Mouse (Mus musculus) hindbrain, embryonic 12.5 days (tissue): ENCODE results near the gene Ablim2. TPM values are rescaled to one million over a fixed set of nuclear protein-coding genes. Genes with fewer than 3 reads are reported as not detected.

Experiments
- ATAC-seq: fragments of 200-750 bp; cut with Nextera tagmentation; 2 replicates; pipeline ENCODE4 v1.8.0; 2017; ENCODE audit warnings: moderate TSS enrichment; ENCODE audit not compliant: low FRiP score
- H3K27ac ChIP-seq: fragments of 300-500 bp; sonication (generic); 2 replicates; pipeline ENCODE4 v1.5.1; 2016; ENCODE audit warnings: mild to moderate bottlenecking
- H3K27me3 ChIP-seq: fragments of 300-500 bp; sonication (generic); 2 replicates; pipeline ENCODE4 v1.6.1; 2016; ENCODE audit warnings: mild to moderate bottlenecking
- H3K36me3 ChIP-seq: fragments of 300-500 bp; sonication (generic); 2 replicates; pipeline ENCODE4 v1.6.1; 2016; ENCODE audit warnings: mild to moderate bottlenecking
- H3K4me1 ChIP-seq: fragments of 300-500 bp; sonication (generic); 2 replicates; pipeline ENCODE4 v1.6.1; 2016
- H3K4me2 ChIP-seq: fragments of 300-500 bp; sonication (generic); replicated peaks from 2 replicates; pipeline ENCODE4 v1.6.1; 2016; ENCODE audit warnings: mild to moderate bottlenecking
- H3K4me3 ChIP-seq: fragments of 300-500 bp; sonication (generic); 2 replicates; pipeline ENCODE4 v1.5.1; 2016; ENCODE audit warnings: mild to moderate bottlenecking
- H3K9ac ChIP-seq: fragments of 300-500 bp; sonication (generic); 2 replicates; pipeline ENCODE4 v1.6.1; 2016; ENCODE audit warnings: mild to moderate bottlenecking, moderate library complexity
- H3K9me3 ChIP-seq: fragments of 300-500 bp; sonication (generic); replicated peaks from 2 replicates; pipeline ENCODE4 v1.6.1; 2016; ENCODE audit warnings: mild to moderate bottlenecking
- WGBS: fragments of 180-500 bp; shearing (Covaris S2); methylation state at CpG from one replicate; pipeline ENCODE4 v1.1.7; 2016; 5-methylcytosine and 5-hydroxymethylcytosine counted together
- polyA plus RNA-seq: library from polyadenylated mRNA; unstranded; fragments of >200 nt; fragmentation: Nextera tagmentation; extraction: Ambion mirVana; gene quantifications from 2 replicates; pipeline ENCODE4 v1.2.1, GENCODE M21; 2016

Gene Ablim2
- polyA plus RNA-seq, 1 experiment from 2014 or later: 3.9 TPM

DNA sequence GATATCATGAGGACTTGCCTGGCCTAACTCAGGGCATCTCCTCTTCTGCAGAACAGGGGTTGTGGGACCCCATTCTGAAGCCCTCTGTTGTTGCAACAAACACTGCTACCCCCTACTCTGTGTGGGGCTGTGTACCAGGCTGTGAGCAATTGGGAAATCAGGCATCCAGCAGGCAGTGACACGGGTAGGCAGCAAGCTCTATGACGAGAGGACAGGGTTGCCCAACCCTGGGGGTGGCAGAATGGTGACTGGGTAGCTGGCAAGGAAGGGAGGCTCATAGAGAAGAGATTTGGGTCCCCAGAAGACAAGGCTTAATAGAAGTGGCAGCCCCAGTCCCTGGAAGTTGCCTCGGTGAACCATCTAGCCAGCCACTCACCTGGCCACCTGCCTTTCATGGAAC is 31.8 kb upstream of the Ablim2 start:
- H3K4me2 ChIP-seq: no peak overlapping the region
- no peaks in the 10 kb centered on the region for H3K9me3 ChIP-seq
- H3K27me3 ChIP-seq: no peaks in the 10 kb centered on the region
- ATAC-seq: no peak
- WGBS: 85% methylated on average over 3 of the region's 3 CpGs
- H3K4me1 ChIP-seq: 0 out of 2 replicates have a peak, but pooled peaks cover 4% of the 10 kb centered on the region
- no peaks in the 10 kb centered on the region for H3K36me3 ChIP-seq
- no peak overlapping the region for H3K9ac ChIP-seq
- no peak overlapping the region for H3K4me3 ChIP-seq
- H3K27ac ChIP-seq: no peak overlapping the region

DNA sequence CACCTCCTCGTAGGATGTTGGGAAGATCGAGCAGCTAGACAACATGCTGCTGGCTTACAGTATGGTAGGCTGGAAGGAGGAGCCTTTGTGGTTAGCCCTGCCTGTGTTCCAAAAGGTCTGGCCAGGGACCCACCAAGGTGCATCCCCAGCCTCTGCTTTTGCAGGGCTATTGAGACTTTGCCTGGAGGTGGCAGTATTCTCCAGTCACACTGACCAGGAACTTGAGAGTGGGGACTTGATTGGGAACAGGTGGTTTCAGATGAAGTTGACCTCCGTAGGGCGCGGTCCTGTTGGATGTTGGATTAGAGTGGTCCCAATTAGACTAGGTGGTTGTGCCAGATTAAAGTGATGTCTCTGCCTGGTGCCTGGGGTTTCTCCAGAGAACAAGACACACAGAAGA is 30.2 kb upstream of the Ablim2 start:
- Histone ChIP-seq H3K9me3 (no peaks in the 10 kb centered on the region), H3K27ac (no peak overlapping the region), H3K4me2 (0 out of 2 replicates have a peak overlapping the region, but pooled peaks have one; percentile 1), H3K27me3 (no peaks in the 10 kb centered on the region), H3K9ac (no peak overlapping the region), H3K36me3 (no peaks in the 10 kb centered on the region), H3K4me3 (no peak overlapping the region), H3K4me1 (0 out of 2 replicates have a peak, but pooled peaks cover 4% of the 10 kb centered on the region)
- 92% methylated on average over 5 of the region's 5 CpGs for WGBS
- ATAC-seq: no peak

DNA sequence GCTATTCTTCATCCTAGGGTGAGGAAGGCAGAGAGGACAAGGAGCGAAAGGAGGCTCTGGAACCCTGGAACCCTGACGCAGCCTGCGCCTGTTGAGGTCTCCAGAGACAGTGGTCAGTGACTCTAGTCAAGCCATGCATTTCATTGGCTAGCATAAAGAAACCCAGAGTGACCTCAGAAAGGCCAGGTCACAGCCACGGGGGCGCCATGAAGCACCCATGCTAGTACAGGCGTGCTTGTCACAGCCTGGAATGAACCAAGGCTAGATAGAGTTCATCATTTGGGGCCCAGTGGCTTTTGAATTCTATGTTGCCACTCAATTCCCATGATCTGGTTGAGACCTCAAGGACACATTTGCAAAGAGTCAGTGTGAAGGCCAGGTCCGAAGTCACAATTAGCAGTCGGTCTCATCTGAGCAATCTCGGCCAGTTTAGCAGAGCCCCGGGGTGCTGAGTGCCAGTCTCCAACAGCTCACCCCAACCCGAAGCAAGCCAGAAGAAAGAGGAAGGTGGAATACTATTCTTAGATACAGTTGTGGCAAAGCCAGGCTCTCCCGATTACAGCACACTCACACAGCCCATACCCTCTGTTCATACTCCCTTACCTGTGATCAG is 29.2 kb upstream of the Ablim2 start:
- Histone ChIP-seq H3K9ac (no peak overlapping the region), H3K4me2 (no peak overlapping the region), H3K4me1 (0 out of 2 replicates have a peak, but pooled peaks cover 4% of the 10 kb centered on the region), H3K36me3 (no peaks in the 10 kb centered on the region), H3K4me3 (no peak overlapping the region), H3K27me3 (no peaks in the 10 kb centered on the region), H3K9me3 (no peaks in the 10 kb centered on the region), H3K27ac (peak overlapping the region; percentile 17; the same call in 1 of the 2 replicates)
- 84% methylated on average over 12 of the region's 12 CpGs for WGBS
- no peak for ATAC-seq

DNA sequence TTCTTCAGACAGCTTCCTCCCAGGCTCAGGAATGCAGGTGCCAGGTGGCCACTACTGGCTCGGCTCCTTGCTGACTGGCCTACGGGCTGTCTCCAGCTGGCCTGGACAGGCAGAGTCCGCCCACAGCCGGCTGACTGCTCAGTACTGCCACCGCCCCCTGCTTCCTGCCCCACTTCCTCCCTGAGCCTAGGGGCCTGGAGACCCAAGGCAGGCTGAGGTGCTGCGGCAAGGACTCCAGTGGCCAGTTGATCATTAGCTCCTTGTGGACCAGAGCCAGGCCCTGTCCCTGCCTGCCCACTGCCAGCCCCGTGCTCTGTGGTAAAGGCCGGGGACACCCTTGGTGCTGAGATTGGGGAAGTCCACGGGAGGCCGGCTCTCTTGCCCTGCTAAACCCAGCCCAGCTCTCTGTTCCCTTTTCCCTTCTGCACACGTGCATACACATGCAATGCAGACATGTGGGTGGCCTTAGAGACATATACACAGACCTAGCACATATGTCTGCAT is 28.7 kb upstream of the Ablim2 start:
- Histone ChIP-seq H3K9me3 (no peaks in the 10 kb centered on the region), H3K36me3 (no peaks in the 10 kb centered on the region), H3K4me2 (no peak overlapping the region), H3K9ac (no peak overlapping the region), H3K27me3 (no peaks in the 10 kb centered on the region), H3K27ac (0 out of 2 replicates have a peak overlapping the region, but pooled peaks have one; percentile 14), H3K4me1 (0 out of 2 replicates have a peak, but pooled peaks cover 4% of the 10 kb centered on the region), H3K4me3 (no peak overlapping the region)
- WGBS: 58% methylated on average over 11 of the region's 11 CpGs
- ATAC-seq: no peak

DNA sequence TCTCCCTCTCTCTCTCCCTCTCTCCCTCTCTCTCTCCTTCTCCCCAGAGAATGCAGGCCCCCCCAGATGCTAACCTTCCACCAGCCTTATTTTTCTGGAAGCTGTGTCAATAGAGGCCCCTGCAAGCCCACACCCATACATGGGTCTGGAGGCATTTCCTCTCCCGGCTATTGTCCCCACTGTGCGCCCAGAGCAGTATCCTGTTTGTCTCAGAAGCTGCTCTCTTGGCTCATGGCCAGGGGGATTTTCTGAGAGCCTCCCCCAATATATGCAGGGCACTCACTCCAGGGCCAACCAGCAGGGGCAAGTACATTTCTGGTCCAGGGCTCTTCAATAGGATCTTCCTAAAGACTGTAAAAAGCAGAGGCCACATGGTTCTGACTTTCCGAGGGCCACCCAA is 27.8 kb upstream of the Ablim2 start:
- 75% methylated on average over 3 of the region's 3 CpGs for WGBS

DNA sequence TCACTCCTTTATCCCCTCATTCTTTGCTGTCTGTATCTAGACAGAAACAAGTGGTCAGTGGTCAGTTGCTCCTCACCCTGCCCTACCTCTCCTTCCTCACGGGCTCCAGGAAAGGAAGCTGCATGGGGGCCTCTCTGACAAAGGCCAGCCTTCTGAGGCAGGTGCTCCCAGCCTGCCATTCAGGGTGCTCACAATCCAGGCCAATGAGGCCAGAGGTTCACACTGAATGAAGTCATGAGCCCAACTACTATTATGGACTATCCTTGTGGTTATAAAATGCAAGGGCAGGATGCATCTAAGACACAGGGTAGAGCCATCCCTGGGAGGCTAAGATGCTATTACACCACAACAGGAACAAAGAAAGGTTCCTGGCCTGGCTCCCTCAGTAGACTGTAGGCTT is 27.1 kb upstream of the Ablim2 start:
- Histone ChIP-seq H3K27ac (no peak overlapping the region), H3K4me3 (no peak overlapping the region), H3K4me1 (0 out of 2 replicates have a peak, but pooled peaks cover 4% of the 10 kb centered on the region), H3K9me3 (no peaks in the 10 kb centered on the region), H3K9ac (no peak overlapping the region), H3K27me3 (no peaks in the 10 kb centered on the region), H3K4me2 (no peak overlapping the region), H3K36me3 (no peaks in the 10 kb centered on the region)
- ATAC-seq: no peak
- WGBS: 73% methylated on average over 1 of the region's 1 CpGs

More for the DNA sequence above, 27.8 kb upstream of the Ablim2 start:
- H3K9ac ChIP-seq: no peak overlapping the region
- no peak overlapping the region for H3K4me2 ChIP-seq
- no peak overlapping the region for H3K27ac ChIP-seq
- no peak for ATAC-seq
- no peak overlapping the region for H3K4me3 ChIP-seq
- 0 out of 2 replicates have a peak, but pooled peaks cover 4% of the 10 kb centered on the region for H3K4me1 ChIP-seq
- H3K36me3 ChIP-seq: no peaks in the 10 kb centered on the region
- no peaks in the 10 kb centered on the region for H3K27me3 ChIP-seq
- no peaks in the 10 kb centered on the region for H3K9me3 ChIP-seq

DNA sequence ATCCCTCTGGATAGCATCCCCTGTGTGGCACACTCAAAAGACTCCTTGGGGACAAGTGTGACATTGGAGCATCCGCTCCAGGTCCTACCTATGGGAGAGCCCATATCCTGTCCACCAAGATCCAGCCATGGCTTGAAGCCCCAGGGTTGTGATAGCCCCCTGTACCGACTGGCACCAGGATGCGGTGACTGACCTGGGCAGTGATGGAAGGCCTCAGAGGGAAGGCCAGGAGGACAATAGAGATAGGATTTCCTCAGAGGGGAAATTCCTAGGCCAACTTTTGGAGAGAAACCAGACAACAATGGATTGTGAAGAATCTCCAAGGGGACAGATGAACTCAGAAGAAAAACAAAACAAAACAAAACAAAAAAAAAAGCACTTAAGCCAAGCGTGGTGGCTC is 26.7 kb upstream of the Ablim2 start:
- Histone ChIP-seq H3K4me3 (no peak overlapping the region), H3K4me2 (no peak overlapping the region), H3K27me3 (no peaks in the 10 kb centered on the region), H3K9me3 (no peaks in the 10 kb centered on the region), H3K4me1 (0 out of 2 replicates have a peak, but pooled peaks cover 4% of the 10 kb centered on the region), H3K27ac (no peak overlapping the region), H3K9ac (no peak overlapping the region), H3K36me3 (no peaks in the 10 kb centered on the region)
- no peak for ATAC-seq
- WGBS: 87% methylated on average over 4 of the region's 4 CpGs

DNA sequence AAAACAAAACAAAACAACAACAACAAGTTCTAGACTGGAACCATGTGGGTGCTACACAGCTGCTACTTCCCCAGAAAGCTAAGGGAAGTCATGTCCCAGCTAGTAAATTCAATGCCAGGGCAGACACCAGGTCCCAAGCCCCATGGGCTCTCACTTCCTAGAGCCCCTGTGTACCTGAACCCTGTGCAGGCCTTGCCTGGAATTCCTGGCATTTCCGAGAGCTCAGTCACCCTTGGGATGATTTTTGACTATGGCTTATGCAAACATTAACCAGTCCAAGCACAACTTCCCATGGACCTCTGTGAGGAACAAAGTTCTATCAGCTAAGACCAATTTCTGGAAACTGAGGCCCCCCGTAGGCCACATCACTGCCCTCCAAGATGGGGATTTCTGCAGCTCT is 24.2 kb upstream of the Ablim2 start:
- Histone ChIP-seq H3K9me3 (no peaks in the 10 kb centered on the region), H3K9ac (no peak overlapping the region), H3K4me3 (no peak overlapping the region), H3K27ac (no peak overlapping the region), H3K4me2 (no peak overlapping the region), H3K27me3 (no peaks in the 10 kb centered on the region), H3K4me1 (0 out of 2 replicates have a peak, but pooled peaks cover 4% of the 10 kb centered on the region), H3K36me3 (no peaks in the 10 kb centered on the region)
- WGBS: 86% methylated on average over 2 of the region's 2 CpGs
- no peak for ATAC-seq

DNA sequence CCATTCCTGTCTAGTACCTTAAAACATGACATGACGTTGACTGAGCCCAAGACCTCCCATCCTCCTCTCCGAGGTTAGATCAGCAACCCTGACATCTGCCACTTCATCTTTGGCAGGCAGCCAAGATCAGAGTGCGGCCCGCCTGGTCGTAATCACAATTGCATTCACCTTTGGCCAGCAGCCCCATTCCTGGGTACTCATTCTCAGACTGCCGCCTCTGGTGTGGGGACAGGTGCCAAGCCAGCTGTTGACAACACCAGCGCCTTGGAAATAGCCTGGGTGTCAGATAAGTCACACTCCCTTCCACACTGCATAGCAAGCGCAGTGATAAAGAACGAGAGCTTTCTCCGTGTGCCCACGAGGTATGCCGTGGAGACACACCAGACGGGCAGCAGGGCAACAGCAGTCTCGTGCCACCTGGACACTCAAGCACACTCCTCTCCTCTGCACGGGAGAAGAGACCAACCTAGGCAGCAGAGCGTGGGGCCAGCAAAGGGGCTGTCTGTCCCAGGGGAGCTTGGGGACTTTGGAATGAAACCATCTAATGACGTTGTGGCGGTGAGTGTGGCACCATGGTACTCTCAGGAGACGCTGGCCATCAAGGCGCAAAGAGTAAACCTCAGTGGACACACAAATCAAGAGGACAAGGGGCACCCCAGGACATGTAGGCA is 20.3 kb upstream of the Ablim2 start:
- Histone ChIP-seq H3K9ac (no peak overlapping the region), H3K9me3 (no peaks in the 10 kb centered on the region), H3K36me3 (no peaks in the 10 kb centered on the region), H3K27me3 (peaks cover 26% of the 10 kb centered on the region), H3K4me3 (no peak overlapping the region), H3K4me1 (no peaks in the 10 kb centered on the region), H3K27ac (no peak overlapping the region), H3K4me2 (no peak overlapping the region)
- no peak for ATAC-seq
- 80% methylated on average over 20 of the region's 20 CpGs for WGBS

DNA sequence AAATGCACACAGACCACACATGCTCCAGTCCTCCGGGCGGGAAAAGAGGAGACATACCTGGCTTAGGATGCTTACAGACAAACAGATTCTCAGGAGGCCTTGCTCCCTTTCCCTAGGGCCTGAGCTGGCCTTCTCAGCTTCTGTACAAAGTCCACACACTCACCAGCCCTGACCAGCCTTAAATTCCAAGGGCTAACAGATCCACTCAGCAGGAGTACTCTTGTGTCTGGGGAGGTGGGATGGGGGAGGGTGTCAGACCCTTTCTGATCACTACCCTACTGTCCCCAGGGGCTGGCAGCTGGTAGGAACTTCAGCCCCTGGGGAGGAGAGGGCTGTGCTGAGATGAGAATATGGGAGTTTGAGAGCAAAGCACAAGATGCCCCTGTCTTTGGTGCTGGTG is 18.7 kb upstream of the Ablim2 start:
- no peaks in the 10 kb centered on the region for H3K4me1 ChIP-seq
- no peak overlapping the region for H3K4me3 ChIP-seq
- H3K27me3 ChIP-seq: peaks cover 26% of the 10 kb centered on the region
- no peaks in the 10 kb centered on the region for H3K36me3 ChIP-seq
- ATAC-seq: no peak
- H3K9ac ChIP-seq: no peak overlapping the region
- H3K27ac ChIP-seq: no peak overlapping the region
- 61% methylated on average over 2 of the region's 2 CpGs for WGBS
- H3K4me2 ChIP-seq: no peak overlapping the region
- no peaks in the 10 kb centered on the region for H3K9me3 ChIP-seq

DNA sequence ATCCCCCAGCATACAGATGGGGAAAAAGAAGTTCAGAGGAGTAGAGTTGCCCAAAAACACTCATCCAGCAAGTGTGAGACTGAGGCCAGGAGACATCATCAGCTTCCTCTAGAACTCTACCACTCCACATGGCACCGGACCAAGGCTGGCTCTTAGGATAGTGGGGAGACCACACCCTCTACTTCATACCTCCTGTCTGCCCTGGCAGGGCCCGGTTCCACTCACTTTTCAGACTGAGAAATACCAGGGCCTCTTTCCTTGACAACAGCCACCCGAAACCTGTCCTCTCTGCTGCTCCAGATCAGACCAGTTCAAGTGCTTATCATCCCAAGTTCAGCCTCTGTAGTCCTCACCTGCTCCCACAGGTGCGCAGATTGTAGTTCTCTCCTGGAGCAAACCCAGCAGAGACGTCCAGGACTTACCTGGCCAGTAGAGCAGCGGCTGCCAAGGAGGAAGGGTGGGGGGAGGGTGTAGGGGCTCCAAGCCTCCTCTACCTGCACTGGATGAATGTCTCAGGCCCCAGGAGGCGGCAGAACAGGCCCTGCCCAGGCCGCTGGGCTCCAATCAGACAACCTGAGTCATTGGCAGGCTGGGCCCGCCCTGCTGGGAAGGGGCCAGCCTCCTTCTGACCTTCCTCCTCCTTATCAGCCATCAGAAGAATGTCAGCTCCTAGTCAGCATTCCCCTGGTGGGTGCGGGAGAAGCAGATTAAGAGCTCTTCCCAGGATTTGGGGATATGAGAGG is 18.0 kb upstream of the Ablim2 start, which contains the start of gene Sh3tc1:
Gene Sh3tc1, minus strand, starts transcription at position 452 of the 743 bp plus-strand sequence.
- 23% methylated on average over 10 of the region's 10 CpGs for WGBS
- H3K9ac ChIP-seq: no peak within 1 kb of the TSS

DNA sequence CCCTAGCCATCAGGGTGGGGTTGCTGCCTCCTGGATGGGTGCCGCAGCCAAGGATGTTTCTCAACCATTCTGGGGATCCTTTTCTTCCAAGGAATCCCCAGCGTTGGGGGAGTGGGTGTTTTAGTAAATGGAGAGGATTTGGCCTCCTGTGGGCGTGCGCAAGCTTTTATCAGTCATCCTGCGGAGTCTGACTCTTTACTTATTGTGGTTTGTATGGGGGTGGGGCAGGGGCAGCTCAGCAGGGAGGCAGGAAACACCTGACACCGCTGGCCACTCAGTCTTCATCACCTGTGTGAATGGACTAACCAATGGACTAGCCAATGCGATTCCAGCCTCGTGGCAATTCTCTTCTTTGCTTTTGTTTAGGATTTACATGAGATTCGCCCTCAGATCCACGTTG is 17.0 kb upstream of the Ablim2 start:
- no peak for ATAC-seq
- WGBS: 12% methylated on average over 10 of the region's 10 CpGs
- no peak overlapping the region for H3K9ac ChIP-seq
- no peak overlapping the region for H3K27ac ChIP-seq
- H3K27me3 ChIP-seq: peaks cover 26% of the 10 kb centered on the region
- no peaks in the 10 kb centered on the region for H3K36me3 ChIP-seq
- no peak overlapping the region for H3K4me2 ChIP-seq
- no peaks in the 10 kb centered on the region for H3K9me3 ChIP-seq
- no peaks in the 10 kb centered on the region for H3K4me1 ChIP-seq
- H3K4me3 ChIP-seq: no peak overlapping the region

More for the DNA sequence above, 18.0 kb upstream of the Ablim2 start, which contains the start of gene Sh3tc1:
- no peaks in the 10 kb centered on the region for H3K9me3 ChIP-seq
- ATAC-seq: no peak
- no peak within 1 kb of the TSS for H3K27ac ChIP-seq
- H3K4me2 ChIP-seq: no peak within 1 kb of the TSS
- no peak within 1 kb of the TSS for H3K4me3 ChIP-seq
- no peaks in the 10 kb centered on the region for H3K36me3 ChIP-seq
- peaks cover 26% of the 10 kb centered on the region for H3K27me3 ChIP-seq
- H3K4me1 ChIP-seq: no peaks in the 10 kb centered on the region
